Mouse (Mus musculus) cerebellum, adult 2 months (tissue): ENCODE data around the gene Plxnb1.

ENCODE experiments used
- CTCF ChIP-seq: fragments of 200-500 bp; IDR thresholded peaks from 2 replicates; pipeline ENCODE4 v1.5.1; 2011; ENCODE audit warnings: low read depth, mild to moderate bottlenecking, control low read depth, low read length, moderate library complexity, borderline replicate concordance; ENCODE audit not compliant: insufficient read depth
- POLR2A ChIP-seq: fragments of 200-500 bp; IDR thresholded peaks from 2 replicates; pipeline ENCODE4 v1.6.1; 2011; ENCODE audit warnings: low read length, control low read depth, borderline replicate concordance; ENCODE audit not compliant: insufficient read depth

GRCm38 (mm10) chr9:109080516-109080915, 14.7 kb upstream of the Plxnb1 start:
- TF ChIP-seq POLR2A (no peak), CTCF (no peak)
